Mouse (Mus musculus) right cerebral cortex, postnatal 10 days (tissue): ENCODE measurements around the gene Dmrta1.
"Not testable (repeated sequence)": the region's sequence is repeated elsewhere in the genome, so short reads cannot be mapped to it uniquely, and the experiment has no call there.

ENCODE experiments used
- DNase-seq, 2 experiments: peaks; one replicate each; pipeline ENCODE4 v3.0.0; 2021; ENCODE audit warnings: low spot score in 2 of 2

Gene Dmrta1

GRCm38 (mm10) chr4:89679195-89679594, at the start of gene Dmrta1:
Dmrta1 (plus strand) TSS chr4:89679436.
- no peak for DNase-seq

GRCm38 (mm10) chr4:89630374-89631079, 48.7 kb upstream of the Dmrta1 start:
- DNase-seq, result no peak

- no peak for DNase-seq
These were observed 47.7 kb upstream of the Dmrta1 start for GRCm38 (mm10) chr4:89631560-89631959.

- DNase-seq, result no peak
These were observed 40.6 kb upstream of the Dmrta1 start for GRCm38 (mm10) chr4:89638651-89639050.

GRCm38 (mm10) chr4:89644235-89645115, 34.8 kb upstream of the Dmrta1 start:
- no peak for DNase-seq

- DNase-seq, result peak; percentile 22 to 24
These were observed 28.6 kb upstream of the Dmrta1 start for GRCm38 (mm10) chr4:89650352-89651311.

GRCm38 (mm10) chr4:89651312-89651686, 27.9 kb upstream of the Dmrta1 start:
- DNase-seq, result no peak

- no peak for DNase-seq
These were observed 27.5 kb upstream of the Dmrta1 start for GRCm38 (mm10) chr4:89651779-89652178.

- DNase-seq, result no peak
These were observed 15.8 kb upstream of the Dmrta1 start for GRCm38 (mm10) chr4:89663406-89663805.

- DNase-seq, result no peak
These were observed 4.5 kb upstream of the Dmrta1 start for GRCm38 (mm10) chr4:89674711-89675110.

- no peak for DNase-seq
These were observed 1.3 kb upstream of the Dmrta1 start for GRCm38 (mm10) chr4:89677903-89678302.

- DNase-seq, result no peak
These were observed 523 bp upstream of the Dmrta1 start for GRCm38 (mm10) chr4:89678713-89679112.

GRCm38 (mm10) chr4:89687961-89688803, 8.9 kb downstream of the Dmrta1 start:
- DNase-seq, result peak; percentile 57 to 58

- DNase-seq, result no peak
These were observed 9.7 kb downstream of the Dmrta1 start for GRCm38 (mm10) chr4:89688804-89689497.

GRCm38 (mm10) chr4:89691936-89692335, 12.7 kb downstream of the Dmrta1 start:
- DNase-seq, result no peak

GRCm38 (mm10) chr4:89692780-89693179, 13.5 kb downstream of the Dmrta1 start:
- DNase-seq, result no peak

- no peak for DNase-seq
These were observed 16.4 kb downstream of the Dmrta1 start for GRCm38 (mm10) chr4:89695589-89695988.

- DNase-seq, result no peak
These were observed 18.7 kb downstream of the Dmrta1 start for GRCm38 (mm10) chr4:89697951-89698350.

- not testable (repeated sequence) for DNase-seq
These were observed 44.4 kb downstream of the Dmrta1 start for GRCm38 (mm10) chr4:89723526-89724190.
